Mouse (Mus musculus) MEL (cell line): ENCODE measurements at regions not wholly inside any gene's neighbourhood (a gene's known extent, or its start where the extent isn't known, plus 50 kb on each side); places are given as distances from the start of the nearest gene placed in this dataset.

Experiments used
- DNase-seq: peaks from one replicate; pipeline ENCODE4 v3.0.0; 2011; ENCODE audit warnings: low read depth, low spot score
- H3K27ac ChIP-seq: 2 replicates; pipeline ENCODE4 v1.5.1; 2012; ENCODE audit warnings: low read depth, mild to moderate bottlenecking, control low read depth, low read length, moderate library complexity; ENCODE audit not compliant: control insufficient read depth
- H3K27me3 ChIP-seq, 2 experiments: fragments of 150-350 bp in 1 of 2; sonication (generic) in 1 of 2; 2 replicates each; pipeline ENCODE4 v1.6.1; 2012; ENCODE audit warnings: low read length in 2 of 2, mild to moderate bottlenecking in 2 of 2, improper control_type of control experiment in 1 of 2, moderate library complexity in 1 of 2; ENCODE audit not compliant: insufficient read depth in 2 of 2, control insufficient read depth in 1 of 2
- H3K36me3 ChIP-seq, 2 experiments: 2 replicates each; pipeline ENCODE4 v1.6.1; 2012 to 2014; ENCODE audit warnings: low read length in 2 of 2, improper control_type of control experiment in 1 of 2, inconsistent platforms in 1 of 2, mild to moderate bottlenecking in 1 of 2; ENCODE audit not compliant: insufficient read depth in 2 of 2, control insufficient read depth in 1 of 2
- H3K4me1 ChIP-seq, 2 experiments: fragments of 150-350 bp in 1 of 2; sonication (generic) in 1 of 2; 2 replicates each; pipeline ENCODE4 v1.6.1; 2012; ENCODE audit warnings: low read length in 2 of 2, improper control_type of control experiment in 1 of 2, mild to moderate bottlenecking in 1 of 2; ENCODE audit not compliant: insufficient read depth in 2 of 2, control insufficient read depth in 1 of 2
- H3K4me3 ChIP-seq, 2 experiments: fragments of 150-350 bp in 1 of 2; sonication (generic) in 1 of 2; 2 replicates each; pipeline ENCODE4 v1.5.1; 2012; ENCODE audit warnings: low read depth in 2 of 2, low read length in 2 of 2, mild to moderate bottlenecking in 2 of 2, moderate library complexity in 2 of 2, control low read depth in 1 of 2, improper control_type of control experiment in 1 of 2; ENCODE audit not compliant: control insufficient read depth in 1 of 2, insufficient read depth in 1 of 2
- H3K79me2 ChIP-seq: 2 replicates; pipeline ENCODE4 v1.6.1; 2012; ENCODE audit warnings: mild to moderate bottlenecking, low read length, moderate library complexity; ENCODE audit not compliant: control insufficient read depth, poor library complexity, insufficient read depth
- H3K9ac ChIP-seq: 2 replicates; pipeline ENCODE4 v1.6.1; 2012; ENCODE audit warnings: low read depth, mild to moderate bottlenecking, control low read depth, low read length, moderate library complexity; ENCODE audit not compliant: control insufficient read depth, poor library complexity, severe bottlenecking
- H3K9me3 ChIP-seq: fragments of 150-350 bp; sonication (generic); replicated peaks from 2 replicates; pipeline ENCODE4 v1.6.1; 2012; ENCODE audit warnings: mild to moderate bottlenecking, low read length, improper control_type of control experiment, moderate library complexity; ENCODE audit not compliant: insufficient read depth
- BHLHE40 ChIP-seq: IDR thresholded peaks from 2 replicates; pipeline ENCODE4 v1.6.1; 2012; ENCODE audit warnings: low read depth, mild to moderate bottlenecking, inconsistent platforms, low read length, improper control_type of control experiment, borderline replicate concordance
- CHD2 ChIP-seq: IDR thresholded peaks from 2 replicates; pipeline ENCODE4 v1.6.1; 2011; ENCODE audit warnings: low read length, improper control_type of control experiment
- CTCF ChIP-seq, 3 experiments: IDR thresholded peaks in 2 of 3; conservative IDR thresholded peaks in 1 of 3; 2 replicates each; pipeline ENCODE4 v1.5.1; 2011 to 2012; ENCODE audit warnings: low read length in 3 of 3, low read depth in 2 of 3, mild to moderate bottlenecking in 2 of 3, improper control_type of control experiment in 1 of 3, inconsistent platforms in 1 of 3, mixed read lengths in 1 of 3, moderate library complexity in 1 of 3; ENCODE audit not compliant: control insufficient read depth in 1 of 3, insufficient read depth in 1 of 3, poor library complexity in 1 of 3, severe bottlenecking in 1 of 3
- E2F4 ChIP-seq: IDR thresholded peaks from 2 replicates; pipeline ENCODE4 v1.6.1; 2011; ENCODE audit warnings: low read depth, low read length, improper control_type of control experiment, borderline replicate concordance
- GABPA ChIP-seq: IDR thresholded peaks from 2 replicates; pipeline ENCODE4 v1.6.1; 2012; ENCODE audit warnings: low read depth, mild to moderate bottlenecking, inconsistent platforms, low read length, improper control_type of control experiment, moderate library complexity
- GATA1 ChIP-seq: IDR thresholded peaks from 2 replicates; pipeline ENCODE4 v1.6.1; 2011; ENCODE audit warnings: low read depth, low read length, improper control_type of control experiment
- HCFC1 ChIP-seq: IDR thresholded peaks from 2 replicates; pipeline ENCODE4 v1.6.1; 2012; ENCODE audit warnings: low read depth, mild to moderate bottlenecking, inconsistent platforms, low read length, improper control_type of control experiment, moderate library complexity
- JUND ChIP-seq: IDR thresholded peaks from 2 replicates; pipeline ENCODE4 v1.6.1; 2011; ENCODE audit warnings: low read depth, mild to moderate bottlenecking, improper control_type of control experiment, low read length
- KAT2A ChIP-seq: conservative IDR thresholded peaks from 2 replicates; pipeline ENCODE4 v1.6.1; 2012; ENCODE audit warnings: low read depth, low read length, improper control_type of control experiment, inconsistent platforms
- MAX ChIP-seq: IDR thresholded peaks from 2 replicates; pipeline ENCODE4 v1.6.1; 2011; ENCODE audit warnings: low read length, improper control_type of control experiment
- MAZ ChIP-seq: IDR thresholded peaks from 2 replicates; pipeline ENCODE4 v1.6.1; 2012; ENCODE audit warnings: low read depth, mild to moderate bottlenecking, inconsistent platforms, low read length, improper control_type of control experiment
- MEF2A ChIP-seq: IDR thresholded peaks from 2 replicates; pipeline ENCODE4 v1.6.1; 2014; ENCODE audit warnings: low read depth, mild to moderate bottlenecking, inconsistent platforms, low read length, improper control_type of control experiment; ENCODE audit not compliant: poor library complexity, insufficient replicate concordance, severe bottlenecking; ENCODE audit errors: extremely low read depth
- MXI1 ChIP-seq: IDR thresholded peaks from 2 replicates; pipeline ENCODE4 v1.6.1; 2011; ENCODE audit warnings: mild to moderate bottlenecking, low read depth, low read length, improper control_type of control experiment
- MYB ChIP-seq: IDR thresholded peaks from 2 replicates; pipeline ENCODE4 v1.6.1; 2011; ENCODE audit warnings: mild to moderate bottlenecking, low read depth, low read length, improper control_type of control experiment
- NRF1 ChIP-seq: IDR thresholded peaks from 2 replicates; pipeline ENCODE4 v1.6.1; 2014; ENCODE audit warnings: low read depth, mild to moderate bottlenecking, inconsistent platforms, low read length, improper control_type of control experiment, moderate library complexity; ENCODE audit not compliant: poor library complexity, insufficient read depth, severe bottlenecking
- POLR2A ChIP-seq, 2 experiments: IDR thresholded peaks; 2 replicates each; pipeline ENCODE4 v1.6.1; 2011 to 2012; ENCODE audit warnings: low read length in 2 of 2, mild to moderate bottlenecking in 2 of 2, control low read depth in 1 of 2, improper control_type of control experiment in 1 of 2, low read depth in 1 of 2, moderate library complexity in 1 of 2; ENCODE audit not compliant: control insufficient read depth in 1 of 2, insufficient read depth in 1 of 2, poor library complexity in 1 of 2
- POLR2AphosphoS2 ChIP-seq: IDR thresholded peaks from 2 replicates; pipeline ENCODE4 v1.6.1; 2011; ENCODE audit warnings: low read length, improper control_type of control experiment
- RCOR1 ChIP-seq: IDR thresholded peaks from 2 replicates; pipeline ENCODE4 v1.6.1; 2012; ENCODE audit warnings: low read depth, mild to moderate bottlenecking, inconsistent platforms, low read length, improper control_type of control experiment
- SIN3A ChIP-seq: IDR thresholded peaks from 2 replicates; pipeline ENCODE4 v1.6.1; 2012; ENCODE audit warnings: low read length, improper control_type of control experiment, inconsistent platforms
- TAL1 ChIP-seq: IDR thresholded peaks from 2 replicates; pipeline ENCODE4 v1.6.1; 2012; ENCODE audit warnings: mild to moderate bottlenecking, inconsistent platforms, low read length, moderate library complexity, mixed read lengths
- USF2 ChIP-seq, 2 experiments: IDR thresholded peaks; 2 replicates each; pipeline ENCODE4 v1.6.1; 2011 to 2012; ENCODE audit warnings: improper control_type of control experiment in 2 of 2, low read length in 2 of 2, borderline replicate concordance in 1 of 2, inconsistent platforms in 1 of 2, low read depth in 1 of 2, mild to moderate bottlenecking in 1 of 2; ENCODE audit not compliant: insufficient read depth in 1 of 2
- ZKSCAN1 ChIP-seq: IDR thresholded peaks from 2 replicates; pipeline ENCODE4 v1.6.1; 2012; ENCODE audit warnings: low read depth, mild to moderate bottlenecking, inconsistent platforms, low read length, improper control_type of control experiment, moderate library complexity
- ZNF384 ChIP-seq: IDR thresholded peaks from 2 replicates; pipeline ENCODE4 v1.6.1; 2012; ENCODE audit warnings: low read depth, mild to moderate bottlenecking, inconsistent platforms, low read length, improper control_type of control experiment

- no peak overlapping the region for H3K27ac ChIP-seq
- no peaks in the 10 kb centered on the region for H3K9me3 ChIP-seq
- H3K4me1 ChIP-seq = no peaks in the 10 kb centered on the region
- H3K27me3 ChIP-seq = no peaks in the 10 kb centered on the region
- no peaks in the 10 kb centered on the region for H3K79me2 ChIP-seq
- no peak for DNase-seq
- H3K4me3 ChIP-seq = no peak overlapping the region
- no peak overlapping the region for H3K9ac ChIP-seq
- H3K36me3 ChIP-seq = no peaks in the 10 kb centered on the region
- no peak for TF ChIP-seq POLR2A (IDR thresholded peaks at IDR 0.05; ENCODE audit: control insufficient read depth in 1 of 2, insufficient read depth in 1 of 2, low read depth in 1 of 2, low read length in 2 of 2, poor library complexity in 1 of 2)
- no peak for TF ChIP-seq BHLHE40
- TF ChIP-seq KAT2A = no peak
- TF ChIP-seq POLR2AphosphoS2 = no peak
- TF ChIP-seq MYB = no peak
- no peak for TF ChIP-seq ZKSCAN1
- TF ChIP-seq USF2 (IDR thresholded peaks at IDR 0.05; ENCODE audit: borderline replicate concordance in 1 of 2, insufficient read depth in 1 of 2, low read depth in 1 of 2, low read length in 2 of 2) = no peak
- TF ChIP-seq MEF2A = no peak
- no peak for TF ChIP-seq CTCF (IDR thresholded peaks at IDR 0.05 in 2 of 3, conservative IDR thresholded peaks at IDR 0.05 in 1 of 3; ENCODE audit: control insufficient read depth in 1 of 3, insufficient read depth in 1 of 3, low read depth in 2 of 3, low read length in 3 of 3, poor library complexity in 1 of 3, severe bottlenecking in 1 of 3)
- TF ChIP-seq GABPA = no peak
- TF ChIP-seq GATA1 = no peak
- no peak for TF ChIP-seq MAZ
- no peak for TF ChIP-seq MAX
- TF ChIP-seq E2F4 = no peak
These were observed 574.5 kb downstream of the Ebf1 start for GRCm38 (mm10) chr11:45191392-45192189.

GRCm38 (mm10) chr11:45193319-45193718 lies 576.2 kb downstream of the Ebf1 start:
- no peak overlapping the region for H3K4me3 ChIP-seq
- no peak overlapping the region for H3K27ac ChIP-seq
- no peak for DNase-seq
- H3K9ac ChIP-seq = no peak overlapping the region
- no peaks in the 10 kb centered on the region for H3K79me2 ChIP-seq
- no peaks in the 10 kb centered on the region for H3K4me1 ChIP-seq
- TF ChIP-seq MXI1 = no peak
- no peak for TF ChIP-seq HCFC1
- no peak for TF ChIP-seq CHD2
- TF ChIP-seq JUND = no peak
- no peak for TF ChIP-seq USF2 (IDR thresholded peaks at IDR 0.05; ENCODE audit: borderline replicate concordance in 1 of 2, insufficient read depth in 1 of 2, low read depth in 1 of 2, low read length in 2 of 2)
- no peak for TF ChIP-seq TAL1
- TF ChIP-seq RCOR1 = no peak
- TF ChIP-seq BHLHE40 = no peak
- no peak for TF ChIP-seq E2F4
- TF ChIP-seq SIN3A = no peak
- TF ChIP-seq NRF1 = no peak
- TF ChIP-seq ZNF384 = no peak
- H3K9me3 ChIP-seq = no peaks in the 10 kb centered on the region
- H3K36me3 ChIP-seq = no peaks in the 10 kb centered on the region
- H3K27me3 ChIP-seq = no peaks in the 10 kb centered on the region
